Mouse (Mus musculus): ENCODE results near the gene Cd28.

DNA sequence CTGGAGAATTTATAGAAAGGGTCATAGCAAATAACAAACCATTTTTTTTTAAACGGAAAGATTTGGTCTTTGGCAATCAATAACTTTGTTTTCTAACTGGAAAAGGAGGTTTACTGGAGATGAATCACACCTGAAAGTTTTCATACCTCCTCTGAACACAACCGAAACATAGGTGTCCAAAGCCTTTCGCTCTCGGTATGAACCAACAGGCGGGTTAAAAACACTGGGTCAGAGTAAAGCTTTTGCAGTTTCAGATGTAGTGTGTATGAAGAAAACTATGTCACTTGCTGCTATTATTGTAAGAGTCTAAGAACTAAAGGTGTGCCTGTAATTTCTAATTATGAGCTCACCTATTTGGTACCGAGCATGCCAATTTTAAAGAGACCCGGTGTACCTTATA is 55.2 kb downstream of the Cd28 start:
- TF ChIP-seq POLR2A (IDR thresholded peaks at IDR 0.05; ENCODE audit: control insufficient read depth, low read depth, low read length) (no peak), CTCF (IDR thresholded peaks at IDR 0.05; ENCODE audit: control insufficient read depth, insufficient read depth, insufficient replicate concordance, low read depth, low read length) (no peak)

Measured in testis, adult 2 months (tissue).